Mouse (Mus musculus) liver, postnatal 0 days (tissue): ENCODE results near the gene Pde2a. TPM values are rescaled to one million over a fixed set of nuclear protein-coding genes. Genes with fewer than 3 reads are reported as not detected.

Experiments
- ATAC-seq: fragments of 200-750 bp; cut with Nextera tagmentation; 2 replicates; pipeline ENCODE4 v1.8.0; 2017; ENCODE audit warnings: mild to moderate bottlenecking, moderate library complexity
- DNase-seq: peaks from one replicate; pipeline ENCODE4 v3.0.0-alpha.2; 2016
- H3K27ac ChIP-seq: fragments of 300-500 bp; sonication (generic); 2 replicates; pipeline ENCODE4 v1.5.1; 2014; ENCODE audit warnings: antibody characterized with exemption, moderate library complexity, mild to moderate bottlenecking, low read depth
- H3K27me3 ChIP-seq: fragments of 300-500 bp; sonication (generic); 2 replicates; pipeline ENCODE4 v1.6.1; 2014; ENCODE audit warnings: low read length, control low read depth, mixed read lengths; ENCODE audit not compliant: insufficient read depth
- H3K36me3 ChIP-seq: fragments of 300-500 bp; sonication (generic); replicated peaks from 2 replicates; pipeline ENCODE4 v1.6.1; 2014; ENCODE audit warnings: mild to moderate bottlenecking, control low read depth, low read length, moderate library complexity, mixed read lengths; ENCODE audit not compliant: insufficient read depth
- H3K4me1 ChIP-seq: fragments of 300-500 bp; sonication (generic); 2 replicates; pipeline ENCODE4 v1.6.1; 2014; ENCODE audit warnings: antibody characterized with exemption, mild to moderate bottlenecking, control low read depth; ENCODE audit not compliant: insufficient read depth
- H3K4me2 ChIP-seq: fragments of 300-500 bp; sonication (generic); 2 replicates; pipeline ENCODE4 v1.6.1; 2014; ENCODE audit warnings: low read depth, mild to moderate bottlenecking, low read length, moderate library complexity, mixed read lengths
- H3K4me3 ChIP-seq: fragments of 300-500 bp; sonication (generic); 2 replicates; pipeline ENCODE4 v1.5.1; 2014; ENCODE audit warnings: low read depth, low read length
- H3K9ac ChIP-seq: fragments of 300-500 bp; sonication (generic); replicated peaks from 2 replicates; pipeline ENCODE4 v1.6.1; 2014; ENCODE audit warnings: mild to moderate bottlenecking, moderate library complexity
- H3K9me3 ChIP-seq: fragments of 300-500 bp; sonication (generic); 2 replicates; pipeline ENCODE4 v1.6.1; 2016; ENCODE audit warnings: mild to moderate bottlenecking, control low read depth, low read length, mixed read lengths
- CTCF ChIP-seq: sonication (generic); IDR thresholded peaks from 2 replicates; pipeline ENCODE4 v1.5.1; 2016; ENCODE audit warnings: antibody characterized with exemption, low read depth
- EP300 ChIP-seq: IDR thresholded peaks from 2 replicates; pipeline ENCODE4 v1.6.1; 2016; ENCODE audit warnings: antibody characterized with exemption, low read depth, mild to moderate bottlenecking
- WGBS: fragments of 180-500 bp; shearing (Covaris S2); extraction: QIAGEN DNeasy Blood & Tissue Kit; methylation state at CpG from one replicate; pipeline ENCODE4 v1.1.7; 2014; ENCODE audit not compliant: insufficient replicate concordance; 5-methylcytosine and 5-hydroxymethylcytosine counted together
- polyA plus RNA-seq: library from polyadenylated mRNA; unstranded; fragments of >200 nt; fragmentation: Nextera tagmentation; extraction: Ambion mirVana; gene quantifications from 2 replicates; pipeline ENCODE4 v1.2.1, GENCODE M21; 2015

Gene Pde2a
- polyA plus RNA-seq, 1 experiment from 2014 or later = 15.8 TPM

DNA sequence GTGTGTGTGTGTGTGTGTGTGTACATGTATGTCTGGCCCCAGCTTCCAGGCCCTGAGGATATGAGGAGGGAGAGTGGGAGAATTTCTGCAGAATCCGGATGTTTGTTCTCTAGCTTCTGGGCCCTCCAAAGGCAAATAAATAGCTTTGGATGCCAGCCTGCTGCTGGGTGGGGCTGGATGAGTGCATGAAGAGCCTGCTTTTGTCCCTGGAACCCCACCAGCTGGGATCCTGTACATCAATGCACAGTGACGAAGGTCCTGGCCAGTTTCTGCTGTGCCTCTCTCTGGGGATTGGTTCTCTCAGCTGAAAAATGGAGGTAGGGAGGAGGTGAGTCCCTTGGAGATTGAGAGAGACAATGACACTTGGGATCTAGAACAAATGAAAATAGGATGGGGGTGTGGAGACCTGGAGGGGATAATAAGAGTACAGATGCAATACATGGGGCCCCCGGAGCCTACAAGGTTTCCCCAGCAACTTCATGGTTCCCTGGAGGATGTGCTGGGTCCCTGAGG is 50.5 kb downstream of the Pde2a start:
- H3K36me3 ChIP-seq = 0 out of 2 replicates have a peak, but pooled peaks cover 4% of the 10 kb centered on the region
- WGBS = 61% methylated on average over 3 of the region's 3 CpGs
- TF ChIP-seq CTCF (no peak), EP300 (no peak)
- no peaks in the 10 kb centered on the region for H3K27me3 ChIP-seq
- ATAC-seq (no peak), DNase-seq (no peak)
- H3K9me3 ChIP-seq = no peaks in the 10 kb centered on the region
- H3K4me1 ChIP-seq = peaks cover 9% of the 10 kb centered on the region
- no peak overlapping the region for H3K4me3 ChIP-seq
- H3K9ac ChIP-seq = no peak overlapping the region
- H3K27ac ChIP-seq = no peak overlapping the region
- H3K4me2 ChIP-seq = no peak overlapping the region

- TF ChIP-seq CTCF (no peak), EP300 (no peak)
- DNase-seq (no peak), ATAC-seq (no peak)
- Histone ChIP-seq H3K4me3 (no peak overlapping the region), H3K27ac (no peak overlapping the region), H3K9ac (no peak overlapping the region), H3K4me1 (peaks cover 9% of the 10 kb centered on the region), H3K4me2 (no peak overlapping the region), H3K27me3 (no peaks in the 10 kb centered on the region), H3K9me3 (no peaks in the 10 kb centered on the region), H3K36me3 (0 out of 2 replicates have a peak, but pooled peaks cover 4% of the 10 kb centered on the region)
- 62% methylated on average over 10 of the region's 10 CpGs for WGBS
Observed at GRCm38 (mm10) chr7:101472598-101473558, 51.4 kb downstream of the Pde2a start.

DNA sequence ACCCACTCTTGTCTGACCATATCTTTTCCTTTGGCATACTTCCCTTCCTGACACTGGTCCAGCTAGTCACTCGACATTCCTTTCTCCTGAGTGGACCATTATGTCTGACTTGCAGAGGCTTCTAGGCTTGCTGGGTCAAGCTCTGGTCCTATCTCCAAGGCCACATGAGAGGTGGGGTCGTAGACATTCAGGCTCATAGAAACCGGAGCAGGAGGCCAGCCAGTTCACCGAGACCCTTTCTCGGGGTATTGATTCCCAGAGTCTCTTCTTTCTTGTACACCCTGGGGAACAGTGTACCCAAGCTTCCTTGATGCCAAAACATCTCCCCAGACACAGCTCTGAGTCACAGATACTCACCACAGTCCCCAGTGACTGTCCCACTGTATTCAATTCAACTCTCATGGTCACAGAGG is 52.9 kb downstream of the Pde2a start:
- no peak for DNase-seq
- Histone ChIP-seq H3K27me3 (no peaks in the 10 kb centered on the region), H3K4me2 (no peak overlapping the region), H3K4me3 (no peak overlapping the region), H3K27ac (no peak overlapping the region), H3K36me3 (0 out of 2 replicates have a peak, but pooled peaks cover 2% of the 10 kb centered on the region), H3K9me3 (no peaks in the 10 kb centered on the region), H3K4me1 (peaks cover 12% of the 10 kb centered on the region), H3K9ac (no peak overlapping the region)
- no peak for ATAC-seq
- WGBS = 74% methylated on average over 5 of the region's 5 CpGs
- TF ChIP-seq EP300 (no peak), CTCF (no peak)

- H3K27ac ChIP-seq = no peak overlapping the region
- TF ChIP-seq EP300 = no peak
- TF ChIP-seq CTCF = no peak
- no peaks in the 10 kb centered on the region for H3K27me3 ChIP-seq
- no peak overlapping the region for H3K4me3 ChIP-seq
- H3K9me3 ChIP-seq = no peaks in the 10 kb centered on the region
- DNase-seq (no peak), ATAC-seq (no peak)
- no peak overlapping the region for H3K4me2 ChIP-seq
- 71% methylated on average over 3 of the region's 3 CpGs for WGBS
- peaks cover 12% of the 10 kb centered on the region for H3K4me1 ChIP-seq
- no peak overlapping the region for H3K9ac ChIP-seq
- H3K36me3 ChIP-seq = 0 out of 2 replicates have a peak, but pooled peaks cover under 1% of the 10 kb centered on the region
Observed at GRCm38 (mm10) chr7:101476028-101476427, 54.5 kb downstream of the Pde2a start.

DNA sequence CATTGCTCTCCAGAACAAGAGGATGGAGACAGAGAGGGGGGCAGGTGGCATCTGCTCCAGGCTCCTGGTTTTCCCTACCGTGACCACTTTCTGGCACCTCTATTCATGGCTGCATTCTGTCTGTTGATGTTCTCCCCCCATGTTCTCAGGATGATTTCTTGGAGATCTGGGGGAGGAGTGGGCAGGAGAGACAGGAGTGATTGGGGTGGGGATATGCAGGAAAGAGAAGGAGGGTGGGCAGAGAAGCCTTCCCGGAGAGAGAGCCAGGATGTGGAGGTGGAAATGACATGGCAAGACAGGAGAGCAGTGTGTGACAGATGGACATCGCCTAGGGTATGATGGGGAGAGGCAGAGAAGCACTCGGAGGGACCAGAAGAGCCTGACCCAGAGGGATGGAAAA is 55.0 kb downstream of the Pde2a start:
- no peak overlapping the region for H3K27ac ChIP-seq
- WGBS = 54% methylated on average over 4 of the region's 4 CpGs
- no peak overlapping the region for H3K9ac ChIP-seq
- no peak overlapping the region for H3K4me2 ChIP-seq
- no peak overlapping the region for H3K4me3 ChIP-seq
- H3K36me3 ChIP-seq = 0 out of 2 replicates have a peak, but pooled peaks cover 3% of the 10 kb centered on the region
- H3K27me3 ChIP-seq = no peaks in the 10 kb centered on the region
- peaks cover 12% of the 10 kb centered on the region for H3K4me1 ChIP-seq
- TF ChIP-seq EP300 = no peak
- TF ChIP-seq CTCF = no peak
- ATAC-seq = no peak
- no peaks in the 10 kb centered on the region for H3K9me3 ChIP-seq
- no peak for DNase-seq

DNA sequence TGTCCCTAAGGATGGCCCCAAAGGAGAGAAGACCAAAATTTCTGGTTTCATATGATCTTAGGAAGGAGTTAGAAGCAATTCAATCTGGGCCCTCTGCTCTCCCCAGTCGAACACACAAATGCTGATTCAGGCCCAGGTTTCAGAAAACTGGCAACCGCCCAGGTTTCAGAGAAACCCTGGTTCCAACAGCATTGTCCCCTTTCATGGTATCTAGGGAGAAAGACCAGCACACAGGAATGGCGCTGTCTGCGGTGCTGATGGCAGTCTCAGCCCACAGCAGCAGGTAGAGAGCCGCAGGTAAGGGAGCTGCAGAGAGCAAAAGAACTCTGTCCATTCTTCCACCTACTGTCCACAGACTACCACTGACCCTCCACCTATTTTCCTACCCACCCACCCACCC is 55.7 kb downstream of the Pde2a start:
- H3K4me2 ChIP-seq = no peak overlapping the region
- no peaks in the 10 kb centered on the region for H3K27me3 ChIP-seq
- TF ChIP-seq EP300 (no peak), CTCF (no peak)
- H3K9ac ChIP-seq = no peak overlapping the region
- DNase-seq (no peak), ATAC-seq (no peak)
- 0 out of 2 replicates have a peak, but pooled peaks cover 3% of the 10 kb centered on the region for H3K36me3 ChIP-seq
- no peaks in the 10 kb centered on the region for H3K9me3 ChIP-seq
- H3K4me3 ChIP-seq = no peak overlapping the region
- no peak overlapping the region for H3K27ac ChIP-seq
- peaks cover 12% of the 10 kb centered on the region for H3K4me1 ChIP-seq
- 43% methylated on average over 5 of the region's 5 CpGs for WGBS
